Mouse (Mus musculus) testis, adult 10 weeks (tissue): ENCODE measurements around the gene Eif1. TPM values are rescaled to one million over a fixed set of nuclear protein-coding genes. Genes with fewer than 3 reads are reported as not detected.

Experiments
- polyA plus RNA-seq: library from polyadenylated mRNA; stranded (reverse); fragments of 350-450 nt; fragmentation: Illumina TruSeq; extraction: RNeasy Lipid Tissue Mini Kit (QIAGEN cat#74804); gene quantifications from one replicate; pipeline ENCODE4 v1.2.3, GENCODE M21; 2014; ENCODE audit warnings: low read depth, low replicate concordance

The Eif1 gene
- 2,357 TPM for polyA plus RNA-seq

GRCm38 (mm10) chr11:100319492-100320171 lies at the start of gene Eif1:
Gene Eif1 (plus strand): TSS chr11:100319885.

GRCm38 (mm10) chr11:100333944-100334457 lies 14.3 kb downstream of the Eif1 start, which contains the start of gene Gast:
Gene Gast (plus strand): TSS chr11:100334407.

GRCm38 (mm10) chr11:100355972-100356818 lies 36.5 kb downstream of the Eif1 start, which contains the start of gene Hap1:
Gene Hap1 (minus strand): TSS chr11:100356128.

Other genes starting within 250 kb of the Eif1 start
- not detected for gene Krt32, start 231.7 kb upstream of the Eif1 start, polyA plus RNA-seq
- not detected for gene Krt35, start 223.6 kb upstream of the Eif1 start, polyA plus RNA-seq
- gene Krt36, start 214.3 kb upstream of the Eif1 start, polyA plus RNA-seq: not detected
- gene Krt13, start 198.3 kb upstream of the Eif1 start, polyA plus RNA-seq: not detected
- gene Krt15, start 184.0 kb upstream of the Eif1 start, polyA plus RNA-seq: not detected
- not detected for gene Krt19, start 171.2 kb upstream of the Eif1 start, polyA plus RNA-seq
- gene Krt9, start 126.6 kb upstream of the Eif1 start, polyA plus RNA-seq: not detected
- not detected for gene Krt14, start 112.3 kb upstream of the Eif1 start, polyA plus RNA-seq
- gene Krt16, start 71.0 kb upstream of the Eif1 start, polyA plus RNA-seq: not detected
- not detected for gene Krt17, start 58.9 kb upstream of the Eif1 start, polyA plus RNA-seq
- not detected for gene Krt42, start 50.0 kb upstream of the Eif1 start, polyA plus RNA-seq
- not detected for gene Gast, start 14.5 kb downstream of the Eif1 start, polyA plus RNA-seq
- 4.7 TPM for gene Hap1, start 36.2 kb downstream of the Eif1 start, polyA plus RNA-seq
- 1.8 TPM for gene Jup, start 77.9 kb downstream of the Eif1 start, polyA plus RNA-seq
- gene P3h4, start 95.0 kb downstream of the Eif1 start, polyA plus RNA-seq: 2.7 TPM
- 0.39 TPM for gene Fkbp10, start 95.8 kb downstream of the Eif1 start, polyA plus RNA-seq
- gene Nt5c3b, start 121.9 kb downstream of the Eif1 start, polyA plus RNA-seq: 56.1 TPM
- 256 TPM for gene Klhl10, start 122.0 kb downstream of the Eif1 start, polyA plus RNA-seq
- 25.2 TPM for gene Klhl11, start 152.9 kb downstream of the Eif1 start, polyA plus RNA-seq
- gene Acly, start 208.1 kb downstream of the Eif1 start, polyA plus RNA-seq: 16.8 TPM
- gene Ttc25, start 225.7 kb downstream of the Eif1 start, polyA plus RNA-seq: 67.7 TPM